Mouse (Mus musculus): ENCODE results near the gene Fkrp. TPM values are rescaled to one million over a fixed set of nuclear protein-coding genes. Genes with fewer than 3 reads are reported as not detected.
A peak's percentile ranks its signal among the peaks of the same experiment; 100 is the strongest.

Gene Fkrp
- polyA plus RNA-seq, 1 experiment from 2014 or later: 36.6 TPM

DNA sequence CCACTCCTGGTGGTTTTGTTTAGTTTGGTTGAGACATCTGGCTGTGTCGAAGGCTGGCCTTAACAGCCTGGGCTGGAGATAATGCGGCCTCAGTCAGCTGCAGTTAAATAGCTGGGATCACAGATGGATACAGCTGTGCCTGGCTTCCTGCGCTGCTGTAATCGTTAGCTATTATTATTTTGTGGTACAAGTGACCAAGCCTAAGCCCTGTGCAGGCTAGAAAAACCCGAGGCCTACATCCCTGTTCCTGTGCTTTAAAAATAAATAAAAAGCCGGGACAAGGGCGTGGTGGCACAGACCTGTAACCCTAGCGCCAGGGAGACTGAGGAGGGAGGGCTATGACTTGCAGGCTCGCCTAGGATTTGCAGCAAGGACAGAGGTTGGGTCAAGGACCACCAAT is 7.9 kb downstream of the Fkrp start:
- no peak for ATAC-seq (ENCODE audit: low FRiP score, low TSS enrichment)
- 78% methylated on average over 9 of the region's 9 CpGs for WGBS
- H3K27ac ChIP-seq (ENCODE audit: low read length): no peak overlapping the region
- H3K27me3 ChIP-seq (ENCODE audit: insufficient read depth, low read length): 0 out of 2 replicates have a peak, but pooled peaks cover 3% of the 10 kb centered on the region
- H3K9ac ChIP-seq (replicated peaks; ENCODE audit: low read length): no peak overlapping the region
- no peaks in the 10 kb centered on the region for H3K9me3 ChIP-seq (ENCODE audit: low read length)
- H3K36me3 ChIP-seq (ENCODE audit: insufficient read depth, low read length): peaks cover 16% of the 10 kb centered on the region
- no peak overlapping the region for H3K4me3 ChIP-seq (ENCODE audit: low read length)
- peaks cover 23% of the 10 kb centered on the region for H3K4me1 ChIP-seq (ENCODE audit: insufficient read depth, low read length)
- H3K4me2 ChIP-seq (replicated peaks; ENCODE audit: low read depth, low read length): no peak overlapping the region

DNA sequence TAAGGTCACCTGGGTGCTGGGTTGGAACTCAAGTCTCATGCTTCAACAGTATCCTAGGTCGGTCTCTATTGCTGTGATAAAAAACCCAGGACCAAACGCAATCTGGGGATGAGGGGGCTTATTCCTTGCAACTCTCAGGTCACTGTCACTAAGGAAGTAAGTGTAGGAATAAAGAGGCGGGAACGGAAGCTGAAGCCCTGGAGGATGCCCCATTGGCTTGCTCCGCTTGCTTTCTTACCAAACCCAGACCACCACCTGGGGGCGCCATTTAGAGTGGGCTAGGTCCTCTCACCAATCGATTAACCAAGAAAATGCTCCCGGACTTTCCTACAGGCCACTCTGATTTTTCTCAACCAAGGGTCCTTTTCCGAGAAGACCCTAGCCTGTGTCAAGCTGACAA is 8.6 kb downstream of the Fkrp start:
- WGBS: 88% methylated on average over 9 of the region's 9 CpGs
- ATAC-seq (ENCODE audit: low FRiP score, low TSS enrichment): no peak
- Histone ChIP-seq H3K4me1 (ENCODE audit: insufficient read depth, low read length) (peaks cover 23% of the 10 kb centered on the region), H3K4me3 (ENCODE audit: low read length) (no peak overlapping the region), H3K27me3 (ENCODE audit: insufficient read depth, low read length) (0 out of 2 replicates have a peak, but pooled peaks cover 3% of the 10 kb centered on the region), H3K9me3 (ENCODE audit: low read length) (no peaks in the 10 kb centered on the region), H3K4me2 (replicated peaks; ENCODE audit: low read depth, low read length) (no peak overlapping the region), H3K36me3 (ENCODE audit: insufficient read depth, low read length) (peaks cover 11% of the 10 kb centered on the region; the same call in 1 of the 2 replicates), H3K9ac (replicated peaks; ENCODE audit: low read length) (no peak overlapping the region), H3K27ac (ENCODE audit: low read length) (no peak overlapping the region)

DNA sequence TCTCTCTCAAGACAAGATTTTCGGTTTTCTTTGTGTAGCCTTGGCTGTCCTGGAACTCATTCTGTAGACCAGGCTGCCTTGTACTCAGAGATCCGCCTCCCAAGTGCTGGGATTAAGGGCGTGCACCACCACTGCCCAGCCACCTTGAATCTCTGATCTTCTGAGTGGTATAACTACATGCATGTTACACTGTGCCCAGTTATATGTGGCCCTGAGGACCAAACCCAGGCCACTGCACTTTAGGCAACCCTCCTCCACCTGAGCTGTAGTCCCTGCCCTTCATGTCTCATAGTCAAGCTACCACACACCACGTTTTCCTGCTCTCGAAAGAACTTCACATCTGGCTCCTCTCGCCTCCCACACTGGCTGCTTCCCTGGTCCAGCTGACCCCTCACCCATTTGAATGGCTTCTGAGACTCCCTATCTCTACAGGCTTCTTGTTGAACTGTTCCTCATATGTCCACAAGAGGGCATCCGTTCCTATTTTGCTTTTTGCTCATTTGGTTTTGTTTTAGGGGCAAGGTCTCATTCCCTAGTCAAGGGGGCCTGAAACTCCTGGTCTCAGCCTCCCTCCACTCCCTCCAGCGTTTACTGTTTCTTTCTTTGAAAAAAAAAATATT is 12.0 kb downstream of the Fkrp start:
- 25% methylated on average over 8 of the region's 8 CpGs for WGBS
- H3K4me2 ChIP-seq (replicated peaks; ENCODE audit: low read depth, low read length): no peak overlapping the region
- no peak overlapping the region for H3K4me3 ChIP-seq (ENCODE audit: low read length)
- 0 out of 2 replicates have a peak, but pooled peaks cover 2% of the 10 kb centered on the region for H3K4me1 ChIP-seq (ENCODE audit: insufficient read depth, low read length)
- H3K9me3 ChIP-seq (ENCODE audit: low read length): no peaks in the 10 kb centered on the region
- no peaks in the 10 kb centered on the region for H3K27me3 ChIP-seq (ENCODE audit: insufficient read depth, low read length)
- no peak overlapping the region for H3K27ac ChIP-seq (ENCODE audit: low read length)
- peaks cover 11% of the 10 kb centered on the region; the same call in 1 of the 2 replicates for H3K36me3 ChIP-seq (ENCODE audit: insufficient read depth, low read length)
- no peak overlapping the region for H3K9ac ChIP-seq (replicated peaks; ENCODE audit: low read length)
- no peak; the same call in none of the 2 replicates for ATAC-seq (ENCODE audit: low FRiP score, low TSS enrichment)

DNA sequence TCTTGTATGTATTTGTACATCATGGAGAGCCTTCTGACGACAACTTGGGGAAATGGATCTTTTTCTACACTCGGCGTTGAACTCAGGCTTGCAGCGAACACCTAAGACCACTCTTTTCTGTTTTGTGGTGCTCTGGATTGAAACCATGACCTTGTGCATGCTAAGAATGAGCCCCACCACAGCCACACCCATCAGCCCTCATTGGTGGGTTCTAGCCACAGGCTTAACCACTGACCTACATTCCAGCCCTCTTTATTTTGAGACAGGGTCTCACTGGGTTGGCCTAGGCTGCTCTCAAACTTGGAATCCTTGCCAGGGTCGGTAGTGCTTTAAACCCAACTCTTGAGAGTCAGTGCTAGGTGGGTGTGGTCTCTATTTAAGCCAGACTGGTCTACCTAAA is 21.6 kb downstream of the Fkrp start:
- WGBS: 89% methylated on average over 5 of the region's 5 CpGs
- Histone ChIP-seq H3K27ac (ENCODE audit: low read length) (no peak overlapping the region), H3K4me1 (ENCODE audit: insufficient read depth, low read length) (no peaks in the 10 kb centered on the region), H3K4me2 (replicated peaks; ENCODE audit: low read depth, low read length) (no peak overlapping the region), H3K4me3 (ENCODE audit: low read length) (no peak overlapping the region), H3K9me3 (ENCODE audit: low read length) (no peaks in the 10 kb centered on the region), H3K9ac (replicated peaks; ENCODE audit: low read length) (no peak overlapping the region), H3K27me3 (ENCODE audit: insufficient read depth, low read length) (no peaks in the 10 kb centered on the region), H3K36me3 (ENCODE audit: insufficient read depth, low read length) (peaks cover 18% of the 10 kb centered on the region)
- ATAC-seq (ENCODE audit: low FRiP score, low TSS enrichment): no peak

DNA sequence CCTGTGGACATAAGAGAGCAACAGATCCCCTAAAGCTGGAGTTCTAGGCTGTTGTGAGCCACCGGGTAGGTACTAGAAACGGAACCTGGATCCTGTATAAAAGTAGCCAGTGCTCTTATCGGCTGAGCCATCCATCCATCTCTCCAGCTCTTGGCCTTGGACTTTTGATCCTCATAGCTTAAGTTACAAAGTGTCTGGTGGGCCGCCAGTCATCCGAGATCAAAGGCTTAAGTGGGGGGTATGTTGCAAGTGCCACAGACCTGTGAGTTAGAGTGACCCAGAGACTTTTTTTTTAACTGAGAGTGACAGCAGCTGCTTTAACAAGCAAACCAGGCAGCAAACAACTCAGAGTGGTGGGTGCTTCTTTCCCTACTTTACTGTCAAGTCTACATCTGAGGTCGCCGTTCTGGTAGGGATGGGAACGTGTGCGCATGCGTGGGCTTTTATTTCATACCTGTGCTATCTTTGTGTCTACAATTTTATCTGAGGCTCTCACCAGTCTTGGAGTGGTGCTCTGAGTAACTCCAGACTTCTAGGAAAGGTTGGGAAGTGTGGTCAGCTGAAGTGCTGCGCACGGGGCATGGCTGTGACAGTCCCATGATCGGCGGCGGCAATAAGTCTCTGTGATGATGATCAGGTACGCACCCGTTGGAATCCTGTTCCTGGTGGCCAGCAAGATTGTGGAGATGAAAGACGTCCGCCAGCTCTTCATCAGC is 23.4 kb downstream of the Fkrp start:
- Histone ChIP-seq H3K27me3 (ENCODE audit: insufficient read depth, low read length) (no peaks in the 10 kb centered on the region), H3K36me3 (ENCODE audit: insufficient read depth, low read length) (peaks cover 18% of the 10 kb centered on the region), H3K9me3 (ENCODE audit: low read length) (no peaks in the 10 kb centered on the region), H3K4me2 (replicated peaks; ENCODE audit: low read depth, low read length) (no peak overlapping the region), H3K27ac (ENCODE audit: low read length) (no peak overlapping the region), H3K4me3 (ENCODE audit: low read length) (no peak overlapping the region), H3K9ac (replicated peaks; ENCODE audit: low read length) (no peak overlapping the region), H3K4me1 (ENCODE audit: insufficient read depth, low read length) (no peaks in the 10 kb centered on the region)
- 78% methylated on average over 19 of the region's 19 CpGs for WGBS
- ATAC-seq (ENCODE audit: low FRiP score, low TSS enrichment): no peak

DNA sequence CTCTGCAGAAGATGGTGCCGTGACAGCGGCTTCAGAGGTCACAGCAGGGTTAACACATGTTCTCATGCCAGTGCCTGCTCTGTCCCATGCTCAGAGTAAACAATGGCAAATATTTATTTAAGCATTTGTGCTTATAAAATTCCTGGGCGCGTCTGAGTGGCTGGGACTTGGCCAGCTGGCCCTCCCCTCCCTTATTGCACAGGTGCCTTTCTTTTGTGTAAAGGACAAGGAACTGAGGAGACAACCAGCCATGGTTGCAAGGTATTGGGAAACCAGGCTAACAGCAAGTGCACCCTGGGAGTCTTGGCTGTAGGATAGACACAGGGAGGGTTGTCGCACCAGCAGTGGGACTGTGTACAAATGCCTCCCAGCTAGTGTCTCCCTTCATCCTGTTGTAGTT is 24.2 kb downstream of the Fkrp start:
- ATAC-seq (ENCODE audit: low FRiP score, low TSS enrichment): no peak
- Histone ChIP-seq H3K36me3 (ENCODE audit: insufficient read depth, low read length) (peaks cover 22% of the 10 kb centered on the region), H3K4me2 (replicated peaks; ENCODE audit: low read depth, low read length) (no peak overlapping the region), H3K4me1 (ENCODE audit: insufficient read depth, low read length) (no peaks in the 10 kb centered on the region), H3K27me3 (ENCODE audit: insufficient read depth, low read length) (no peaks in the 10 kb centered on the region), H3K9ac (replicated peaks; ENCODE audit: low read length) (no peak overlapping the region), H3K9me3 (ENCODE audit: low read length) (no peaks in the 10 kb centered on the region), H3K27ac (ENCODE audit: low read length) (no peak overlapping the region), H3K4me3 (ENCODE audit: low read length) (no peak overlapping the region)
- WGBS: 64% methylated on average over 5 of the region's 5 CpGs

DNA sequence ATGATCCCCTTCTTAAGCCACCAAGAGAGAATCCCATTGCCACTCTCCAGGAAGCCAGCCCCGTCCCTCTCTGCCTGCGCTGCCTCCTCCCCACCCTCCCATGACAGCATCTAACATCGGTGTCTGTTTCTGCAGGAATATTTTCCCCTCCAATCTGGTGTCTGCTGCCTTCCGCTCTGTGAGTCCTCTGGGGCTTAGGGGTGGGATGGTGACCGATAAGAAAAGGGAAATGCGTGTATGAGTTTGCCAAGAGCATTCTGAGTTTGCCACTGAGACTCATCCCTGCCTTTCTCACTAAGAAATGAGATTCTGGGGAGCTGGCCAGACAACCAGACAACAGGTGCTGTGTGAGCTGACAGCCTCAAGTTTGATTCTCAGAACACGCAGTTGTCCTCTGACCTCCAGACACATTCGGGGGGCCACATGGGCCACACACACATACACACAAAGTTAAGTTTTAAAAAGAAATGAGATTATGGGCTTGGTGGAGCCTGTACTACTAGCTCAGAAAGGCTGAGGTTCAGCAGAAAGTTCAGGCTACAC is 30.9 kb downstream of the Fkrp start:
- H3K4me1 ChIP-seq (ENCODE audit: insufficient read depth, low read length): peaks cover 30% of the 10 kb centered on the region
- peaks cover 10% of the 10 kb centered on the region for H3K36me3 ChIP-seq (ENCODE audit: insufficient read depth, low read length)
- no peaks in the 10 kb centered on the region for H3K9me3 ChIP-seq (ENCODE audit: low read length)
- no peaks in the 10 kb centered on the region for H3K27me3 ChIP-seq (ENCODE audit: insufficient read depth, low read length)
- no peak overlapping the region for H3K27ac ChIP-seq (ENCODE audit: low read length)
- ATAC-seq (ENCODE audit: low FRiP score, low TSS enrichment): no peak
- no peak overlapping the region for H3K9ac ChIP-seq (replicated peaks; ENCODE audit: low read length)
- no peak overlapping the region for H3K4me3 ChIP-seq (ENCODE audit: low read length)
- 77% methylated on average over 8 of the region's 8 CpGs for whole genome bisulfite sequencing
- H3K4me2 ChIP-seq (replicated peaks; ENCODE audit: low read depth, low read length): no peak overlapping the region

DNA sequence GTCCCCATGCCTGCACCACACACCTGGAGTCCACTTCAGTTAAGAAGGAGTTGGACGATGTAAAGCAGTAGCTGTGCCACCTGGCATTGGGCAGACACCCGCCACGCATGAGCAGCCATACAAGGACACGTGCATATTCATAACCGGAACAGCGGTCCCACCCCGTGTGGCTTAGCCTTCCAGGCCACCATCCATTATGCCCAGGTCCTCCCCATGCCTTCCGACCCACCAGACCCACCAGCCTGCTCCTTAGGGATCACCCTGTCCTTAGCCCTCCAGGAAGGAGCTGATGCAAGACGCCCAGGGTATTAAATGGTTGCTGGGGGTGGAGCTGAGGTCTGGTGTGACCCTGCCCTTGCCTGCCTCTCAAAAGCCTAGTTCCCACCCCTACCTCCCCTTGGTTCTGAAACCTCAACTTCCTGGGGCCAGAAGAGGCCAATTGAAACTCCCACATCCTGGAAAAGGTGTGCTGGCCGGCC is 32.0 kb downstream of the Fkrp start:
- WGBS: 36% methylated on average over 10 of the region's 10 CpGs
- Histone ChIP-seq H3K4me1 (ENCODE audit: insufficient read depth, low read length) (peaks cover 30% of the 10 kb centered on the region), H3K27me3 (ENCODE audit: insufficient read depth, low read length) (no peaks in the 10 kb centered on the region), H3K9ac (replicated peaks; ENCODE audit: low read length) (peak overlapping the region; percentile 84; the same call in 1 of the 2 replicates), H3K4me2 (replicated peaks; ENCODE audit: low read depth, low read length) (peak overlapping the region; percentile 98), H3K9me3 (ENCODE audit: low read length) (no peaks in the 10 kb centered on the region), H3K4me3 (ENCODE audit: low read length) (peak overlapping the region; percentile 74), H3K36me3 (ENCODE audit: insufficient read depth, low read length) (peaks cover 8% of the 10 kb centered on the region), H3K27ac (ENCODE audit: low read length) (peak overlapping the region; percentile 48; the same call in 1 of the 2 replicates)
- peak; percentile 20 for ATAC-seq (ENCODE audit: low FRiP score, low TSS enrichment)

DNA sequence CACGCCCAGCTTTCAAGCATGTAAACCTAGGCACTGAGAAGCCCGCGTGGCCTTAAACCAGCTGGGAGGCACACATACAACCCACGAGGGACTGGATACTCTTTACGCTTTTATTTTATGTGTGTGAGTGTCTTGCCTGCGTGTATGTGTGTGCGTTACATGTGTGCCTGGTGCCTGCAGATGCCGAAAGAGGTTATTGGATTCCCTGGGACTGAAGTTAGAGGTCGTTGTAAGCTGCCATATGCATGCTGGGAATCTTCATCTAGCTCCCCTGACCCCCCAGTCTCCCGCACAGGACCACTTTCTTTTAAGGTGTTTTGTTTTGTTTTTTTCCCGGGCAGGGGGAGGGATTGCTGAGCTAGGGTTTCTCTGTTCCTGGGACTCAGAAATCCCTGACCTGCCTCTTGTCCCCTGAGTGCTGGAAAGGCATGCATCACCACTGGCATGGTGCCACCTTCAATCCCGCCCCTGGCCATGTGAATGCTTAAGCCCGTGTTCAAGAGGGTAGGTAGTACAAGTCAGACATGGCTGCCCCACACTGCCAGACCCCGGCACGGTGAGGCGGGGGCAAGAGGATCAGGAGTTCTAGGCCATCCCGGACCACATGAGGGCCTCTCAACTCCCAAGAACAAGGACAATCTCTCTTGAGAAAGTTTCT is 32.6 kb downstream of the Fkrp start:
- ATAC-seq (ENCODE audit: low FRiP score, low TSS enrichment): no peak
- no peaks in the 10 kb centered on the region for H3K9me3 ChIP-seq (ENCODE audit: low read length)
- H3K4me1 ChIP-seq (ENCODE audit: insufficient read depth, low read length): peaks cover 30% of the 10 kb centered on the region
- H3K27ac ChIP-seq (ENCODE audit: low read length): peak overlapping the region; percentile 48
- H3K36me3 ChIP-seq (ENCODE audit: insufficient read depth, low read length): peaks cover 8% of the 10 kb centered on the region
- 38% methylated on average over 17 of the region's 17 CpGs for WGBS
- H3K9ac ChIP-seq (replicated peaks; ENCODE audit: low read length): peak overlapping the region; percentile 84
- H3K4me3 ChIP-seq (ENCODE audit: low read length): peak overlapping the region; percentile 74
- peak overlapping the region; percentile 98 for H3K4me2 ChIP-seq (replicated peaks; ENCODE audit: low read depth, low read length)
- H3K27me3 ChIP-seq (ENCODE audit: insufficient read depth, low read length): no peaks in the 10 kb centered on the region

Data from kidney, embryonic 16.5 days (tissue).